Mouse (Mus musculus) yolk sac, embryonic 10.5 days (tissue): ENCODE measurements around the gene Epha10.

Experiments used
- DNase-seq: peaks from one replicate; pipeline ENCODE4 v3.0.0-alpha.2; 2017; ENCODE audit warnings: low spot score

The Epha10 gene

GRCm38 (mm10) chr4:124880599-124880998 is at the start of gene Epha10:
Gene Epha10, plus strand, starts transcription at chr4:124880899.
- no peak for DNase-seq

GRCm38 (mm10) chr4:124832796-124833195 is 47.9 kb upstream of the Epha10 start:
- DNase-seq: no peak

- no peak for DNase-seq
These were observed 42.5 kb upstream of the Epha10 start for GRCm38 (mm10) chr4:124838035-124838700.

GRCm38 (mm10) chr4:124840998-124841397 is 39.7 kb upstream of the Epha10 start:
- DNase-seq: no peak

DNA sequence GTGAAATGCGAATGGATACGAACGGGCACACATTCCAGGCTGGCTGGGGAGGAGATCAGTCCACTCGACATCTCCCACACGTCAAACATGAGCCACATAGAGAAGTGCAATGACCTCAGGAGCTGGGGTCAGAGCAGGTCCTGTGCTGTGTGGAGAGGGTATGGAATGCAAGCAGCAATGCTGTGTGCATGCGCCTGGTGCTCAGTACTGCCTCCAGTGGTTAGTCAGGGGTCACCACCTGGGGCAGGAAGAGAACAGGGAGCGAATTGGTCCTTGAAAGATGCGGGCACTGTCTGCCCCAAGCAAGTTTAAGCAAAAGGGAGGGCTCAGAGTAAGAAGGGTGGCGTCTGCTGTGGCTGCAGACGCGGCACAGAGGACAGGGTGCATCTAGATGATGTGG is 37.2 kb upstream of the Epha10 start:
- DNase-seq: peak; percentile 27

DNA sequence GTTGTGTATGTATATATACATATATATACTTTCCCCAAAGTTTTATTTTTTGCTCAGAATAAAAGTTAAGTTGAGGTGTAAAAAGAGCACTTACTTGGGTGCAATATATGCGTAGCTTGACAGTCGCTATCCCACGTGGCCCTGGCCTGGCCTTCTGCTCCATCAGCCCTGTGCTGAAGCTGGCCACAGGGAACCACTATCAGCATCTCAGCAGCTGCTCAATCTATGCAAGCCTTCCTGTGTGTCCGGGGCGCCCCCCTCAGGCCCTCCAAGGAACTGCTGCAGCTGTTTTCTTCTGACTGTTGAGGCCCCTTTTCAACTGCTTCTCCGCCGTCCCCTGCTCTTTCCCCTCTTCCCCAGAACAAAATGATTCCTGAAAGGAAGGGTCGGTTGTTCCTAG is 33.1 kb upstream of the Epha10 start:
- peak; percentile 50 for DNase-seq

DNA sequence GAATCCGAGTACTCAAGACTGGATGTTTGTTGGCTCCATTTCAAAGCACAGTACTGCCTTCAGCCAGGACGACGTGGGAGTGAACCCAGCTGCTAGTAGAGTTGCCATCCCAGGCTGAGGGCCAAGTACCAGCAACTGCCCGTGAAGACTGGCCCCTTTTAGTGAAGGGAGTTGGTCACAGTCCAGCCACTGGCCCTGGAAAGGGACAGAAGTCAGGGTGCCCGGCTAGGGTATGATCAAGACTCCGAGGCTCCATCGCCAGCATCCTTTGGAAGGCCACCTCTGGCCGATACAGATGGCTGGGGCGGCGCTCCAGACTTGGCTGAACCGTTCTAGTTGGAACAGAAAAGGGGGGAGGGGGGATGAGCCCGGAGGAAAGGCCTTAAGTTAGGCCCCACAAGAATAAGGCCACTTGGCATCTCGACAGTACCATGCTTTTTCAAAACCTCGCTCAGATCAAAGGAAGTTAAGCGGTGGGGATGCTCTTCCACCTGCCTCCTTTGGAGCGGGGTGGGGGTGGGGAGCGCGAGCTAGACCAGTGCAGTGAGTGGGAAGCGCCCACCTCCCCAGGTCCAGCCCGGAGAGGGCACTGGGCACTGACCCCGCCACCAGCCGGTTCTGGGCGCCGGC is 31.0 kb upstream of the Epha10 start:
- no peak for DNase-seq

DNA sequence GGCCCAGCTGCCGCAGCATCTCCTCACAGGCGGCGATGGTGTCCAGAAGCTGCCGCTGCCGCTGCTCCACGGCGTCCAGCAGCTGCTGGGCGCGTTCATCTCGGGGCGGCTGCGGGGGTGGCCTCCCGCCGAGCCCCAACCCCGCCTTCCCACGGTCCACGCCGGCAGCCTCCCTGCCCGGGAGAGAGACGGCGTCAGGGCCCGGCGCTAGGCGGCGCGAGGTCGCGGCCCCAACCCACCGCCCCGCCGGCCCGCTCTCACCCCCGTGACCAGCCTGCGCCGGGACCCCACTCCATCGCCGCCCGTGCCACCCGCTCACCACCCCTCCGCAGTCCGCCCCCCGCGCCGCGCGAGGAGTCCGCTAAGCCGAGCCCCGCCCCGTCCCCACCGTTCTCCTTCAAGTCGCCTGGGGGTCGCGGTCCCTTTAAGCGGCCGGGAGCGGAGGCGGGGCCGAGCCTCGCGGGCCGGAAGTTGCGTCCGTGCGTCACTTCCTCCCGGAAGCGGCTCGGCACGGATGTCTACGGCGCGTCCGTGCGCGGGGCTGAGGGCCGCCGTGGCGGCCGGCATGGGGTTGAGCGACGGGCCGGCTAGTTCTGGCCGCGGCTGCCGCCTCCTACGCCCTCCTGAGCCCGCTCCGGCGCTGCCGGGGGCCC is 30.3 kb upstream of the Epha10 start, which contains the start of gene Yrdc:
TSS of gene Yrdc (plus strand) at position 419 of the 653 bp plus-strand sequence.
- peak; percentile 93 for DNase-seq

- DNase-seq: peak; percentile 82
These were observed 29.6 kb upstream of the Epha10 start, which contains the start of gene 1110065P20Rik for GRCm38 (mm10) chr4:124850933-124851658. Gene 1110065P20Rik, minus strand, starts transcription at chr4:124851196.

GRCm38 (mm10) chr4:124856294-124856693 is 24.4 kb upstream of the Epha10 start:
- no peak for DNase-seq

DNA sequence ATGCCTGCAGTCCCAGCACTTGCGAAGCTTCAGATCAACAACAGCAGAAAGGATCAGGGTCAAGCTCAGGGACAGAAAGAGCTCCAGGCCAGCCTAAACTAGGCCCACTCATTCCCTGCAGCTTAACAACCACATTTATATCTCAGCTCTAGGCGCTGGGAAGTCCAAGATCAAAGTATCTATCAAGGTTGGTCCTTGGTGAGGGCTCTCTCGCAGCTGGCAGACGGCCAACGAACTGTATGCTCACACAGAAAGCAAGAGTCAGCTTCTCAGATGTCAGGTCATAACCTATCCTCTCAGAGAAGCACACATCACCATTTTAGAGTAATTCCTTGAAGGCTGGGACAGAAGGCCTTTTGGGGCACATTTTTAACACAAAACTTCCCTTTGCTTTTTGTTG is 22.3 kb upstream of the Epha10 start:
- DNase-seq: no peak

DNA sequence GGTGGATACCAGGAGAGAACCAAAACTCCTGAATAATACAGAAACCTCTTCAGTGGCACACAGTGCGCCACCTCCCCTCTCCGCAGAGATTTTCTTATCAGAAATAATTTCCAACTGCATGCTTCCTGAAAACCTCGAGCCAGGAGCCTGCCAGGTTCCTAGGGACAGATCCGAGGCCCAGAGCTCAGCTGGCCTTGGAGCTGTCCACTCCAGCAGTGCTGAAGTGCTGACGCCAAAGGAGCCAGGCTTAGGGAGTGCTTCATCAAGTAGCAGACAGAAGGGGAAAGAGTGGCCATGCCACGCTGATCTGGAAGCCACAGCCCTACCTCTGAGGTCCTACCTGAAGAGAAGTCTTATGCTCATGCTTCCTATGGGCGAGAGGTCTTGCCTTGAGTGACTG is 20.3 kb upstream of the Epha10 start:
- DNase-seq: peak; percentile 69

- no peak for DNase-seq
These were observed 19.2 kb upstream of the Epha10 start, which contains the start of gene Maneal for GRCm38 (mm10) chr4:124861283-124862188. Gene Maneal, minus strand, starts transcription at chr4:124862171.

DNA sequence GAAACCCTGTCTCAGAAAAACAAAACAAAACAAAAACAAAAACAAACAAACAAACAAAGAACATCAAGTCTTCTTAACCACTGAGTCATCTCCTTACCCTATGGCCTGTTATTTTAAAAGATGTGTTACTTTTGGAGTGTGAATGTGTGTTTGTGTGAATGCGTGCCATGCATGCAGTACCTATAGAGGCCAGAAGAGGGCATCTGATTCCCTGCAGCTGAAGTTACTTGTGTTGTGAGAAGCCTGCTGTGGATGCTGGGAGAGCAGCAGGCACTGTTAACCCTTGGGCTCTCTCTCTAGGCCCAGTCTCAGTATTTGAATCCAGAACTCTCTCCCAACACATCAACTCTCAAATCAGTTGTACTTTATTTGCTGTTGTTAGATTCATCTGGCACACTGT is 8.0 kb upstream of the Epha10 start:
- no peak for DNase-seq

DNA sequence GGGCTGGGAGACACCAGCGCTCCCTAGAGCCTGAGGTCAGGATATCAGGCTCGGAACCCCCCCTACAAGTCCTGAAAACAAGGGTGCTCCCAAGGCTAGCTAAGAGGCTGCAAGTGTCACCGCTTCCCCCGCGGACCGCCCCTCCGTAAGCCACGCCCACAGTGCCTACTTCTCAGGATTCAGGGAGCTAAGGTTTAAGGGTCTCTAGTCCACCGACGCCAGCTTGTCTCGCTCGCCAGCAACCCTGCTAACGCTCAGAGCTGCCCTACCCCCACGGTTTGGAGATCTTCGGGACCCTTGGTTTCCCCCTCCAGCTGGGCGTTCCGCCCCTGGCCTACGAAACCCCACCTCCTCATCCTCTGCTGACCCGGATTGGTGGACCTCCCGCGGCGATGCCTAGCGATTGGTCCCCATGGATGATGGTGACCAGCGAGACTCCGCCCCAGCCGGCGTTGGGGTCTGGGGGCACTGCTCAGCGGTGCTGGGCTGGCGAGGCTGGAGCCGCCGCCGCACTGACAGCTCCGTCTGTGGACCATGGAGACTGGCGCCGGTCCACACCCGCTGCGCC is 726 bp downstream of the Epha10 start:
- peak; percentile 51 for DNase-seq

DNA sequence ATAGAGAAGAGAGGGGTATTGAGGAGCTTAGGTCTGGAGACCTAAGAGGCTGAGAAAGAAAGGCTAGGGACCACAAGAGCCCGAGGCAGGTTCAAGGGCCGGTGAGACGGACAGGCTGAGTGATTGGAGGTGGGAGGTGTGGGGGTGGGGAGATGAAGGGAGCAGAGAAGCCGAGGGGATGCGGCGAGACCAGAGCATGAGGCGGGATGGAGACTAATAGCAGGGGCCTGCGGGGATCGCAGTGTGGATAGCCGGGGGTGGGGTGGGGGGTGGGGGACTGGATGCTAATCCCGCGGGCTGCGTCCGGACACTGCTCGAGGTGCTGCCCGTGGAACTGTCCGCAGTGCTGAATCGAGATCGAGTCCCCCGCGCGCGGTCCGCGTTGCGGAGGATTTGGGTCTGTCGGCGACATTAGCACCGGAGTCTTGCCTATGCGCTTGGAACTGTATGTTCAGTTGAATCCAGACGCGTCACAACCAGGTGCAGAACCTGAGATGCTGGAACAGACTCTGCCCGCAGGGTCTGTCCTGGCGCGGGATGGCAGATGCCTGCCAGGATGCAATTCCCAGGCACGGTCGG is 1.5 kb downstream of the Epha10 start:
- DNase-seq: peak; percentile 40

- DNase-seq: no peak
These were observed 8.0 kb downstream of the Epha10 start for GRCm38 (mm10) chr4:124888702-124889101.

DNA sequence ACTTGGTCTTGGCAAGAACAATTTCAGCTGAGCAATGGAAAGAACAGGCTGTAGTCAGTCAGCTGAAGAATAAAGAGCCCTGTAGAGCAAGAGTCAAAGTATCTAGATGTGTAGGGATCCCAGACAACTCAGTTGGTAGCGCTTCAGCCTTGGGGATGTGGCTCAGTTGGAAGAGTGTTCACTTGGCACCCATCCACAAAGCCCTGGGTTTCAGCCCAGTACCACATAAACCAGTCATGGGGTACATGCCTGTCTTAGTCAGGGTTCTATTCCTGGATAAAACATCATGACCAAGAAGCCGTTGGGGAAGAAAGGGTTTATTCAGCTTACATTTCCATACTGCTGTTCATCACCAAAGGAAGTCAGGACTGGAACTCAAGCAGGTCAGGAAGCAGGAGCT is 9.2 kb downstream of the Epha10 start:
- DNase-seq: no peak

- DNase-seq: no peak
These were observed 10.1 kb downstream of the Epha10 start for GRCm38 (mm10) chr4:124890831-124891230.

- DNase-seq: no peak
These were observed 13.1 kb downstream of the Epha10 start for GRCm38 (mm10) chr4:124893769-124894168.
